Mouse (Mus musculus): ENCODE measurements at regions not wholly inside any gene's neighbourhood (a gene's known extent, or its start where the extent isn't known, plus 50 kb on each side); places are given as distances from the start of the nearest gene placed in this dataset.

- TF ChIP-seq POLR2A (IDR thresholded peaks at IDR 0.05; ENCODE audit: low read depth, low read length) (no peak), CTCF (conservative IDR thresholded peaks at IDR 0.05; ENCODE audit: insufficient read depth, insufficient read length, low read depth, low read length) (no peak)
- H3K27ac ChIP-seq (ENCODE audit: insufficient read depth, low read depth, low read length) = no peak overlapping the region
- no peak overlapping the region for H3K4me3 ChIP-seq (ENCODE audit: insufficient read depth, low read depth, low read length)
- H3K4me1 ChIP-seq (ENCODE audit: control insufficient read depth, insufficient read depth, low read length) = no peaks in the 10 kb centered on the region
- H3K36me3 ChIP-seq (ENCODE audit: control insufficient read depth, insufficient read depth, low read length) = no peaks in the 10 kb centered on the region
- DNase-seq = peak; percentile 11
- H3K27me3 ChIP-seq (replicated peaks; ENCODE audit: control insufficient read depth, insufficient read depth, low read length) = no peaks in the 10 kb centered on the region
- WGBS = 60% methylated on average over 21 of the region's 21 CpGs
Measured at GRCm38 (mm10) chr10:120635818-120636543, 159.7 kb upstream of the Hmga2 start.

- no peaks in the 10 kb centered on the region for H3K4me1 ChIP-seq (ENCODE audit: control insufficient read depth, insufficient read depth, low read length)
- DNase-seq = no peak
- H3K4me3 ChIP-seq (ENCODE audit: insufficient read depth, low read depth, low read length) = no peak overlapping the region
- no peaks in the 10 kb centered on the region for H3K27me3 ChIP-seq (replicated peaks; ENCODE audit: control insufficient read depth, insufficient read depth, low read length)
- H3K27ac ChIP-seq (ENCODE audit: insufficient read depth, low read depth, low read length) = no peak overlapping the region
- TF ChIP-seq POLR2A (IDR thresholded peaks at IDR 0.05; ENCODE audit: low read depth, low read length) (no peak), CTCF (conservative IDR thresholded peaks at IDR 0.05; ENCODE audit: insufficient read depth, insufficient read length, low read depth, low read length) (no peak)
- H3K36me3 ChIP-seq (ENCODE audit: control insufficient read depth, insufficient read depth, low read length) = no peaks in the 10 kb centered on the region
- 78% methylated on average over 5 of the region's 5 CpGs for whole genome bisulfite sequencing
Measured at GRCm38 (mm10) chr10:120635194-120635593, 158.9 kb upstream of the Hmga2 start.

- Histone ChIP-seq H3K4me1 (ENCODE audit: control insufficient read depth, insufficient read depth, low read length) (no peaks in the 10 kb centered on the region), H3K4me3 (ENCODE audit: insufficient read depth, low read depth, low read length) (no peak overlapping the region), H3K27ac (ENCODE audit: insufficient read depth, low read depth, low read length) (no peak overlapping the region), H3K27me3 (replicated peaks; ENCODE audit: control insufficient read depth, insufficient read depth, low read length) (no peaks in the 10 kb centered on the region), H3K36me3 (ENCODE audit: control insufficient read depth, insufficient read depth, low read length) (no peaks in the 10 kb centered on the region)
- TF ChIP-seq POLR2A (IDR thresholded peaks at IDR 0.05; ENCODE audit: low read depth, low read length) (no peak), CTCF (conservative IDR thresholded peaks at IDR 0.05; ENCODE audit: insufficient read depth, insufficient read length, low read depth, low read length) (no peak)
- WGBS = 61% methylated on average over 2 of the region's 2 CpGs
- DNase-seq = no peak
Measured at GRCm38 (mm10) chr10:120632071-120632470, 155.8 kb upstream of the Hmga2 start.

- Histone ChIP-seq H3K27ac (ENCODE audit: insufficient read depth, low read depth, low read length) (no peak overlapping the region), H3K4me3 (ENCODE audit: insufficient read depth, low read depth, low read length) (no peak overlapping the region), H3K36me3 (ENCODE audit: control insufficient read depth, insufficient read depth, low read length) (no peaks in the 10 kb centered on the region), H3K4me1 (ENCODE audit: control insufficient read depth, insufficient read depth, low read length) (no peaks in the 10 kb centered on the region), H3K27me3 (replicated peaks; ENCODE audit: control insufficient read depth, insufficient read depth, low read length) (no peaks in the 10 kb centered on the region)
- WGBS = 79% methylated on average over 5 of the region's 5 CpGs
- TF ChIP-seq POLR2A (IDR thresholded peaks at IDR 0.05; ENCODE audit: low read depth, low read length) (no peak), CTCF (conservative IDR thresholded peaks at IDR 0.05; ENCODE audit: insufficient read depth, insufficient read length, low read depth, low read length) (no peak)
- DNase-seq = no peak
Measured at GRCm38 (mm10) chr10:120628066-120628465, 151.8 kb upstream of the Hmga2 start.

GRCm38 (mm10) chr10:120625474-120625873 is 149.2 kb upstream of the Hmga2 start:
- no peak for DNase-seq
- Histone ChIP-seq H3K27me3 (replicated peaks; ENCODE audit: control insufficient read depth, insufficient read depth, low read length) (no peaks in the 10 kb centered on the region), H3K27ac (ENCODE audit: insufficient read depth, low read depth, low read length) (no peak overlapping the region), H3K36me3 (ENCODE audit: control insufficient read depth, insufficient read depth, low read length) (no peaks in the 10 kb centered on the region), H3K4me1 (ENCODE audit: control insufficient read depth, insufficient read depth, low read length) (no peaks in the 10 kb centered on the region), H3K4me3 (ENCODE audit: insufficient read depth, low read depth, low read length) (no peak overlapping the region)
- 85% methylated on average over 5 of the region's 5 CpGs for WGBS
- TF ChIP-seq POLR2A (IDR thresholded peaks at IDR 0.05; ENCODE audit: low read depth, low read length) = no peak
- TF ChIP-seq CTCF (conservative IDR thresholded peaks at IDR 0.05; ENCODE audit: insufficient read depth, insufficient read length, low read depth, low read length) = no peak

- Histone ChIP-seq H3K27me3 (replicated peaks; ENCODE audit: control insufficient read depth, insufficient read depth, low read length) (no peaks in the 10 kb centered on the region), H3K4me1 (ENCODE audit: control insufficient read depth, insufficient read depth, low read length) (no peaks in the 10 kb centered on the region), H3K36me3 (ENCODE audit: control insufficient read depth, insufficient read depth, low read length) (no peaks in the 10 kb centered on the region), H3K27ac (ENCODE audit: insufficient read depth, low read depth, low read length) (no peak overlapping the region), H3K4me3 (ENCODE audit: insufficient read depth, low read depth, low read length) (no peak overlapping the region)
- TF ChIP-seq CTCF (conservative IDR thresholded peaks at IDR 0.05; ENCODE audit: insufficient read depth, insufficient read length, low read depth, low read length) = no peak
- TF ChIP-seq POLR2A (IDR thresholded peaks at IDR 0.05; ENCODE audit: low read depth, low read length) = no peak
- 51% methylated on average over 10 of the region's 10 CpGs for WGBS
- DNase-seq = no peak
Measured at GRCm38 (mm10) chr10:120624203-120624942, 148.1 kb upstream of the Hmga2 start.

GRCm38 (mm10) chr10:120616406-120617015 is 140.2 kb upstream of the Hmga2 start:
- no peak for TF ChIP-seq CTCF (conservative IDR thresholded peaks at IDR 0.05; ENCODE audit: insufficient read depth, insufficient read length, low read depth, low read length)
- TF ChIP-seq POLR2A (IDR thresholded peaks at IDR 0.05; ENCODE audit: low read depth, low read length) = no peak
- 54% methylated on average over 5 of the region's 5 CpGs for WGBS
- Histone ChIP-seq H3K36me3 (ENCODE audit: control insufficient read depth, insufficient read depth, low read length) (no peaks in the 10 kb centered on the region), H3K27ac (ENCODE audit: insufficient read depth, low read depth, low read length) (no peak overlapping the region), H3K4me1 (ENCODE audit: control insufficient read depth, insufficient read depth, low read length) (no peaks in the 10 kb centered on the region), H3K27me3 (replicated peaks; ENCODE audit: control insufficient read depth, insufficient read depth, low read length) (no peaks in the 10 kb centered on the region), H3K4me3 (ENCODE audit: insufficient read depth, low read depth, low read length) (no peak overlapping the region)
- no peak for DNase-seq

All from kidney, adult 2 months (tissue).